Mouse (Mus musculus): ENCODE measurements around the gene Zbtb44. TPM values are rescaled to one million over a fixed set of nuclear protein-coding genes. Genes with fewer than 3 reads are reported as not detected.

Gene Zbtb44
- 8.1 and 12.4 TPM in 2 replicates for polyA plus RNA-seq (2012; rRNA removed)

DNA sequence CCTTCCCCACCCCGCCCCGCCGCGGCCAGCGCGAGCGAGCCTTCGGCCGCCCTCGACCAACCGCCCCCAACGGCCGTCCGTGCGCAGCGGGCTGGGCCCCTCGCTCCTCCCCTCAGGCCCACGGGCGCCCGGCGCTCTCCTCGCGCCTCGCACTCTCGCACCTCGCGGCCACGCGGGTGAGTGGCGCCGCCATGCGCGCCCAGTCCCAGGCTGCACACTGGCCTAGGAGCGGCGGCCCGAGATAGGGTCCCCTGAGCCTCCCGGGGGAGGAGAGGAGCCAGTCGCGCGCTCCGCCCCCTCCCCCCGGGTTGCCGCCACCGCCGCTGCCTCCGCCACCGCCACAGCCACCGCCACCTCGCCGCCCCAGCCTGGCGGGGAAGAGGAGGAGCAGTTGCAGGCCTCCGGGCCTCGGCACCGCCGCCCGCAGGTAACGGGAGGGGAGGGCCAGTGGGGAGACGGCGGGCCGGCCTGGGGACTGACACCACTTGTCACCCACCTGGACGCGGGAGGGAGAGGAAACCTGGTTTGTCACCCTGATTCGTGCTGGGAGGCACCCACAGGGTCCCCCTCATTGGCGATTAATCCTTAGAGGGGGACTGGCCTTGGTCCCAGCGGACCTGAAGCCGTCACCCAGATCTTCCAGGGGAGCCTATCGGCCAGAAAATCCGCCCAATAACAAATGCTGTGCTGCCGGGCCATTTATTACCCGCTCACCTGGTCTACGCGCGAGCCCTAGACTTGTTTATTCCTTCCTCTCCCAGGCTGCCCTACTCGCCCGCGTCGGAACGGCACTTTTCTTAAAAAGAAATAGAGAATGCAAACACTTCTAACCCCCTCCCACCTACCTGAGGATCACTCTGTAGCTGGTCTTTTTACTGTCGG, at the start of gene Zbtb44:
Gene Zbtb44, plus strand, starts transcription at position 113 of the 882 bp plus-strand sequence.

Other genes with a start within 250 kb of the Zbtb44 start
- gene Adamts15, start 108.2 kb upstream of the Zbtb44 start, polyA plus RNA-seq (2012; rRNA removed): 9.4 and 10.0 TPM in 2 replicates
- 1.6 and 1.9 TPM in 2 replicates for gene Adamts8, start 88.1 kb upstream of the Zbtb44 start, polyA plus RNA-seq (2012; rRNA removed)
- gene St14, start 101.2 kb downstream of the Zbtb44 start, polyA plus RNA-seq (2012; rRNA removed): 30.4 and 30.8 TPM in 2 replicates
- 626 and 680 TPM in 2 replicates for gene Aplp2, start 181.2 kb downstream of the Zbtb44 start, polyA plus RNA-seq (2012; rRNA removed)
- 11.9 and 15.1 TPM in 2 replicates for gene Prdm10, start 249.9 kb downstream of the Zbtb44 start, polyA plus RNA-seq (2012; rRNA removed)